In genomic region chr8:83252791-83253190, GRCm38 (mm10) we compare ENCODE assay signal across 26 mouse cellular contexts. TPM values are rescaled to one million over a fixed set of nuclear protein-coding genes. Genes with fewer than 3 reads are reported as not detected.
A peak's percentile ranks its signal among the peaks of the same experiment; 100 is the strongest.
DNase-seq lines count a peak whose midpoint lies in the region; ATAC-seq and TF ChIP-seq lines count a peak whose summit lies in the region.
"Had no signal": no experiment of that assay in that cellular context is flagged by ENCODE, and none has a peak within 500 bp of the region (broad histone marks: within the 10 kb centered on the region; RNA-seq: fewer than 3 reads in every experiment).

No protein-coding gene starts in this region.

- H3K4me2 ChIP-seq in kidney, embryonic 14.5 days (replicated peaks; ENCODE audit: low read depth, low read length), result no peak overlapping the region
- H3K4me2 ChIP-seq: embryonic facial prominence, embryonic 12.5 days; heart, embryonic 11.5 days; liver, embryonic 15.5 days; neural tube, embryonic 15.5 days had no signal

- no peaks in the 10 kb centered on the region for H3K9me3 ChIP-seq in kidney, embryonic 14.5 days (ENCODE audit: control insufficient read depth, low read length)
- no peaks in the 10 kb centered on the region for H3K9me3 ChIP-seq in MEL (replicated peaks; ENCODE audit: insufficient read depth, low read length)
- H3K9me3 ChIP-seq: embryonic facial prominence, embryonic 12.5 days; liver, embryonic 15.5 days; megakaryocyte, embryonic 14.5 days; neural tube, embryonic 15.5 days had no signal

- no peak for TF ChIP-seq RAD21 in MEL (IDR thresholded peaks at IDR 0.05; ENCODE audit: low read depth, low read length)

- no peaks in the 10 kb centered on the region; the same call in 1 of the 2 replicates for H3K36me3 ChIP-seq in kidney, embryonic 14.5 days (ENCODE audit: control insufficient read depth, insufficient read depth, low read length)
- no peaks in the 10 kb centered on the region for H3K36me3 ChIP-seq in MEL (ENCODE audit: control insufficient read depth in 1 of 2, insufficient read depth in 2 of 2, low read length in 2 of 2)
- H3K36me3 ChIP-seq: liver, embryonic 15.5 days had no signal

- TF ChIP-seq CTCF in MEL (IDR thresholded peaks at IDR 0.05 in 2 of 3, conservative IDR thresholded peaks at IDR 0.05 in 1 of 3; ENCODE audit: control insufficient read depth in 1 of 3, insufficient read depth in 1 of 3, low read depth in 2 of 3, low read length in 3 of 3, poor library complexity in 1 of 3, severe bottlenecking in 1 of 3), result no peak

- DNase-seq in kidney, adult 18-20 months, result no peak
- DNase-seq in MEL (ENCODE audit: low read depth, low spot score), result peak; percentile 58
- no peak for DNase-seq in right cerebral cortex, adult 18-20 months
- DNase-seq in heart, adult 18-20 months, result no peak
- DNase-seq: adrenal gland, adult 2 months; cerebellum, adult 8-10 months; heart, postnatal 14 days; kidney, adult 9 months; right cerebral cortex, postnatal 14 days; thymus, adult 2 months had no signal

- H3K9ac ChIP-seq in kidney, embryonic 14.5 days (ENCODE audit: low read depth, low read length), result no peak overlapping the region
- no peak overlapping the region for H3K9ac ChIP-seq in MEL (ENCODE audit: control insufficient read depth, low read depth, low read length, poor library complexity, severe bottlenecking)
- H3K9ac ChIP-seq: embryonic facial prominence, embryonic 12.5 days; liver, embryonic 15.5 days; neural tube, embryonic 15.5 days had no signal

- peak overlapping the region; percentile 43; the same call in 1 of the 2 replicates for H3K27ac ChIP-seq in kidney, embryonic 14.5 days (ENCODE audit: low read depth, low read length)
- no peak overlapping the region for H3K27ac ChIP-seq in MEL (ENCODE audit: control insufficient read depth, low read depth, low read length)
- H3K27ac ChIP-seq: embryonic facial prominence, embryonic 12.5 days; layer of hippocampus, adult 2 months; liver, embryonic 15.5 days; neural tube, embryonic 15.5 days had no signal

- 78% methylated on average over 5 of the region's 5 CpGs for WGBS in kidney, embryonic 14.5 days

- no peak overlapping the region for H3K4me3 ChIP-seq in kidney, embryonic 14.5 days (ENCODE audit: low read length)
- H3K4me3 ChIP-seq in MEL (ENCODE audit: control insufficient read depth in 1 of 2, insufficient read depth in 1 of 2, low read depth in 2 of 2, low read length in 2 of 2), result no peak overlapping the region
- H3K4me3 ChIP-seq: embryonic facial prominence, embryonic 12.5 days; erythroblast, embryonic 14.5 days; layer of hippocampus, adult 2 months; liver, embryonic 15.5 days; megakaryocyte, embryonic 14.5 days; neural tube, embryonic 15.5 days had no signal

- ATAC-seq in kidney, embryonic 14.5 days (ENCODE audit: low FRiP score, low TSS enrichment), result no peak
- 0 out of 2 replicates have a peak, but pooled peaks have one; percentile 17 for ATAC-seq in common myeloid progenitor, adult 5-6 weeks (replicated peaks; ENCODE audit: low read depth, poor library complexity, severe bottlenecking)
- ATAC-seq in megakaryocyte progenitor cell, adult 5-6 weeks (replicated peaks; ENCODE audit: poor library complexity), result peak; percentile 60
- ATAC-seq: inflammation-experienced regulatory T-cells, adult 6 months; lung, postnatal 0 days had no signal

- no peak for TF ChIP-seq EP300 in MEL (IDR thresholded peaks at IDR 0.05; ENCODE audit: low read depth in 1 of 2, low read length in 2 of 2)

- no peaks in the 10 kb centered on the region for H3K27me3 ChIP-seq in kidney, embryonic 14.5 days (ENCODE audit: control insufficient read depth, insufficient read depth, low read length)
- H3K27me3 ChIP-seq in MEL (ENCODE audit: control insufficient read depth in 1 of 2, insufficient read depth in 2 of 2, low read length in 2 of 2), result no peaks in the 10 kb centered on the region
- H3K27me3 ChIP-seq: embryonic facial prominence, embryonic 12.5 days; liver, embryonic 15.5 days; neural tube, embryonic 15.5 days had no signal

- no peaks in the 10 kb centered on the region for H3K79me2 ChIP-seq in MEL (ENCODE audit: control insufficient read depth, insufficient read depth, low read length, poor library complexity)

- H3K4me1 ChIP-seq in kidney, embryonic 14.5 days (ENCODE audit: control insufficient read depth, insufficient read depth, low read length), result no peaks in the 10 kb centered on the region
- H3K4me1 ChIP-seq in MEL (ENCODE audit: control insufficient read depth in 1 of 2, insufficient read depth in 2 of 2, low read length in 2 of 2), result no peaks in the 10 kb centered on the region
- H3K4me1 ChIP-seq: embryonic facial prominence, embryonic 12.5 days; liver, embryonic 15.5 days; neural tube, embryonic 15.5 days had no signal

- TF ChIP-seq POLR2A in MEL (IDR thresholded peaks at IDR 0.05; ENCODE audit: control insufficient read depth in 1 of 2, insufficient read depth in 1 of 2, low read depth in 1 of 2, low read length in 2 of 2, poor library complexity in 1 of 2), result no peak

TF ChIP-seq in MEL, 35 proteins besides CTCF, POLR2A, EP300 and RAD21:
- TF ChIP-seq MXI1 (IDR thresholded peaks at IDR 0.05; ENCODE audit: low read depth, low read length), result no peak
- TF ChIP-seq JUND (IDR thresholded peaks at IDR 0.05; ENCODE audit: low read depth, low read length), result no peak
- no peak for TF ChIP-seq MAFK (IDR thresholded peaks at IDR 0.05; ENCODE audit: borderline replicate concordance, low read depth, low read length)
- no peak for TF ChIP-seq BHLHE40 (IDR thresholded peaks at IDR 0.05; ENCODE audit: borderline replicate concordance, low read depth, low read length)
- no peak for TF ChIP-seq GABPA (IDR thresholded peaks at IDR 0.05; ENCODE audit: low read depth, low read length)
- no peak for TF ChIP-seq TBP (IDR thresholded peaks at IDR 0.05; ENCODE audit: low read depth, low read length)
- peak; percentile 58; the same call in 1 of the 2 replicates for TF ChIP-seq ETS1 (IDR thresholded peaks at IDR 0.05; ENCODE audit: low read depth, low read length)
- TF ChIP-seq ZC3H11A (IDR thresholded peaks at IDR 0.05; ENCODE audit: low read depth, low read length), result no peak
- TF ChIP-seq MAZ (IDR thresholded peaks at IDR 0.05; ENCODE audit: low read depth, low read length), result no peak
- no peak for TF ChIP-seq USF1 (IDR thresholded peaks at IDR 0.05; ENCODE audit: low read depth, low read length)
- peak; percentile 47 for TF ChIP-seq NRF1 (IDR thresholded peaks at IDR 0.05; ENCODE audit: insufficient read depth, low read depth, low read length, poor library complexity, severe bottlenecking)
- TF ChIP-seq MYC (IDR thresholded peaks at IDR 0.05; ENCODE audit: low read depth, low read length), result no peak
- no peak for TF ChIP-seq MAX (IDR thresholded peaks at IDR 0.05; ENCODE audit: low read length)
- no peak for TF ChIP-seq CHD1 (IDR thresholded peaks at IDR 0.05; ENCODE audit: low read depth, low read length)
- no peak for TF ChIP-seq E2F4 (IDR thresholded peaks at IDR 0.05; ENCODE audit: borderline replicate concordance, low read depth, low read length)
- 0 out of 2 replicates have a peak, but pooled peaks have one; percentile 1 for TF ChIP-seq GATA1 (IDR thresholded peaks at IDR 0.05; ENCODE audit: low read depth, low read length)
- TF ChIP-seq MEF2A (IDR thresholded peaks at IDR 0.05; ENCODE audit: extremely low read depth, insufficient replicate concordance, low read depth, low read length, poor library complexity, severe bottlenecking), result no peak
- TF ChIP-seq ZKSCAN1 (IDR thresholded peaks at IDR 0.05; ENCODE audit: low read depth, low read length), result no peak
- no peak for TF ChIP-seq TAL1 (IDR thresholded peaks at IDR 0.05; ENCODE audit: low read length)
- TF ChIP-seq SMC3 (IDR thresholded peaks at IDR 0.05; ENCODE audit: low read depth, low read length), result no peak
- no peak for TF ChIP-seq ZMIZ1 (IDR thresholded peaks at IDR 0.05; ENCODE audit: low read depth, low read length)
- no peak for TF ChIP-seq POLR2AphosphoS2 (IDR thresholded peaks at IDR 0.05; ENCODE audit: low read length)
- TF ChIP-seq RCOR1 (IDR thresholded peaks at IDR 0.05; ENCODE audit: low read depth, low read length), result no peak
TF ChIP-seq in MEL: peak in this region for 3.

RNA-seq across cellular contexts. Expression of gene Ucp1, which starts 37.4 kb away (rescaled TPM):
- 0.19 TPM in 1 of 2 replicates, not detected in the other for polyA plus RNA-seq in kidney, embryonic 14.5 days (2014; fragmentation: Nextera tagmentation; extraction: Ambion mirVana)
- total RNA-seq in MEL (2012; rRNA removed), result not detected in 2 replicates
- not detected for polyA plus RNA-seq in MEL (2012; ENCODE audit: insufficient read depth in 1 of 2, insufficient read length in 2 of 2, low read depth in 1 of 2, low replicate concordance in 2 of 2, missing spikeins in 1 of 2)
- total RNA-seq in common myeloid progenitor, adult 5-6 weeks (2017), result not detected in 2 replicates
- not detected in 2 replicates for total RNA-seq in megakaryocyte progenitor cell, adult 5-6 weeks (2015)
- not detected in 2 replicates for total RNA-seq in megakaryocyte progenitor cell, adult 5-6 weeks (2017)
- total RNA-seq in heart, adult 18-20 months (2021), result 100 to 1,000 TPM in 1 of 2 experiments, 1 to 10 TPM in 1; 1.1 to 108 TPM
- total RNA-seq: gastrocnemius, adult 18-20 months; layer of hippocampus, adult 2 months; left cerebral cortex, postnatal 25 days had no signal
- polyA plus RNA-seq: C2C12; embryonic facial prominence, embryonic 12.5 days; erythroblast, embryonic 14.5 days; heart, embryonic 11.5 days; inflammation-experienced regulatory T-cells, adult 6 months; liver, embryonic 15.5 days; stomach, embryonic 16.5 days had no signal
